Mouse (Mus musculus) cerebellum, postnatal 25 days (tissue): ENCODE results near the gene Olfr834.

Experiments
- DNase-seq, 2 experiments: peaks; one replicate each; pipeline ENCODE4 v3.0.0; 2021; ENCODE audit warnings: mixed read lengths in 2 of 2

Gene Olfr834

GRCm38 (mm10) chr9:18987690-18988089 is at the start of gene Olfr834:
Olfr834 (plus strand) TSS chr9:18987990.
- DNase-seq: no peak

GRCm38 (mm10) chr9:18962021-18962420 is 25.8 kb upstream of the Olfr834 start:
- no peak for DNase-seq

GRCm38 (mm10) chr9:19032435-19032834 is 44.6 kb downstream of the Olfr834 start, which contains the start of gene Olfr835:
Olfr835 (plus strand) TSS chr9:19032735.
- DNase-seq: no peak
